Mouse (Mus musculus) monocyte, adult 2 months (primary cell): Measurements from ENCODE around the gene Iqcn.

Experiments
- DNase-seq, 2 experiments: peaks; one replicate each; pipeline ENCODE4 v3.0.0; 2022; ENCODE audit warnings: low spot score in 2 of 2, low read depth in 1 of 2

Gene Iqcn

GRCm38 (mm10) chr8:70753151-70753550 lies 49.9 kb downstream of the Iqcn start:
- DNase-seq, result no peak

DNA sequence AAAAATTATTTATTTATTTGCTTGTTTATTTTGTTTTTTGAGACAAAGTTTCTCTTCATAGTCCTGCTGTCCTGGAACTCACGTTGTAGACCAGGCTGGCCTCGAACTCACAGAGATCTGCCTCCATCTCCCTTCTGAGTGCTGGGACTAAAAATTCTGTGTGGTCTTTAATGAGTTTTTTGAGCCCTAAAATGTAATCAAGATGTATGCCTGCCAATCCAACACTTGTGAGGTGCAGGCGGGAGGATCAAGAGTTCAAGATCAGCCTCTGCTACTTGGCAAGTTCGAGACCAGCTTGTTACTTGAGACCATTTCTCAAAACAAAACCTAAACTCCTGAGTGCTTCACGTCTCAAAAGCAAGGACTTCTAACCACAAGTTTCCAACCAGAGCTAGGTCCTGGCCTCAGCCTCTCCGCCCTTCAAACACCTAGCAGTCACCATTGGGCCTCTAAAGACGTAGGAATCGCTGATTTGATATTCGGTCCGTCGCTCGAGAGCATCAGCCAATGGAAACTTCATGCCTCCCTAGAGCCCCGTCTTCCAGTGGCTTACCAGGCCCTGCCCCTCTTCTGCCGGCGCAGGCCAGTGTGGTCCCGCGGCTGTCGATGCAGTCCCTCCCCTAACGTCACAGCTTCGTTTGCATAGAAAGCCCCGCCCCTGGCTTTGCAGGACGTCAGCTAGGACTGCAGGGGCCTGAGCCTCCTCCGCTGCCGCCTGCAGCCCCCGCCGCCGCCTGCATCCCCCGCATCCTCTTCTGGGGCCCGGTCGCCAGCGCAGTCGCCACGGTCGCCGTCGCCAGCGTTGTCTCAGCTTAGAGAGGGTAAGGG lies 51.0 kb downstream of the Iqcn start, which contains the start of gene Rab3a:
Rab3a (plus strand) TSS at position 637 of the 828 bp plus-strand sequence.
- DNase-seq, result peak; percentile 93 to 94

DNA sequence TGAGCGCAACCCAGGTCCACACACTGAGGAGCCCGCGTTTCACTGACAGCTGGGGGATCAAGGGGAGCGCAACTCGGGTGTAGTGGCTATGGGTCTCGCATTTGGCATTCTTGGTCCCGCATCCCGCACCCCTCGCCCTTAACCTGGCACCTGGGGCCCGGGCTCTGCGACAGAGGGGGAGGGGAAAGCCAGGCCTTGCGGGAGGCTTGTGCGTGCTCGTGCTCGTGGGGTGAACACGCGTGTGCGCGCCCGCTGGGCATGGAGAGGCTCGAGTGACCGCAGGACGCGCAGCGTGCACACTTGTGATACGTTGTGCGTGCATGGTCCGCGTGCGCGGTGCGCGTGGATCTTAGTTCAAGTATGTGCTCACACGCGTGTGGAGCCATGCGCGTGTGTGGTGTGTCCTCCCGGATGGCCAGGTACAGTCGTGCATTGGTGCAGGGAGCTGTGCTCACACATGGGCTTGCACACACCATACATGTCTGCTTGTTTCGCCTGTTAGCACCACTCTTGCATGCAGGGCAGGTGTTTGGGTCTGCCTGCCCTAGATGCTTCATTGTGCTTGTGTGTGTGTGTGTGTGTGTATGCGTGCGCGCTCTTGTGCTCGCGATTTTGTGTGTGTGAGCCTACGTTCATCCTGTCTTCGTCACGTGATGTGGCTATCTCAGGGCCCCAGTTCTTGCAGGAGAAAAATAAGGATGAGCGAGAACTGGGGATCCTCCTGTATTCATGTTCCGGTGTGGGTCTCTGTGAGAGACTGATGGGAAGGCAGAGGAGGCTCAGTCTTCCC lies 51.8 kb downstream of the Iqcn start:
- DNase-seq, result no peak

DNA sequence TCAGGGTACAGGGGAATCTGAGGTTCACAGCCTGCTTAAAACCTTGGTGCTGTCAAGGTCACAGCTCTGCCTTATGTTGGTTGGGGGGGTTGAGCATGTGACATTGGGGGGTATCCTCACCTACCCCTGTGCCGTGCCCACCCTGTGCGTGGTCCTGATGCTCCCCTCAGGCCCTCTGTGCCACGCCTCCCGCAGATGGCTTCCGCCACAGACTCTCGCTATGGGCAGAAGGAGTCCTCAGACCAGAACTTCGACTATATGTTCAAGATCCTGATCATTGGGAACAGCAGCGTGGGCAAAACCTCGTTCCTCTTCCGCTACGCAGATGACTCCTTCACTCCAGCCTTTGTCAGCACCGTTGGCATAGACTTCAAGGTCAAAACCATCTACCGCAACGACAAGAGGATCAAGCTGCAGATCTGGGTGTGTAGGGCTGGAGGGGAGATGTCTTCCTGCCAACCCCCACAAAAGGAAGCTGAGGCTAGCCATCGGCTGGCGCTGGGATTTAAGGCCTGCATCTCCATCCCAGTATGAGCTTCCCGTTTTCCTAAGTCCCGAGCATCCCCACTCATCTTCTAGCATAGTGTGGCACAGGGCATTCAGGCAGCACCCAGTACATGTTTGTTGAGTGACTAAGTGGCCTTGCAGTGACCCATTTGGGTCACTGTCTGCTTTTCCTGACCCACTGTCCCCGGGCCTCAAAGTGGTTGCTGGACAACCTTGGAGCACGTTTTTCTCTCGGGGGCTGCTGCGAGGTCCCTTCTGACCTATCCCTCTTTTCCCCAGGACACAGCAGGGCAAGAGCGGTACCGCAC lies 52.6 kb downstream of the Iqcn start:
- no peak for DNase-seq

DNA sequence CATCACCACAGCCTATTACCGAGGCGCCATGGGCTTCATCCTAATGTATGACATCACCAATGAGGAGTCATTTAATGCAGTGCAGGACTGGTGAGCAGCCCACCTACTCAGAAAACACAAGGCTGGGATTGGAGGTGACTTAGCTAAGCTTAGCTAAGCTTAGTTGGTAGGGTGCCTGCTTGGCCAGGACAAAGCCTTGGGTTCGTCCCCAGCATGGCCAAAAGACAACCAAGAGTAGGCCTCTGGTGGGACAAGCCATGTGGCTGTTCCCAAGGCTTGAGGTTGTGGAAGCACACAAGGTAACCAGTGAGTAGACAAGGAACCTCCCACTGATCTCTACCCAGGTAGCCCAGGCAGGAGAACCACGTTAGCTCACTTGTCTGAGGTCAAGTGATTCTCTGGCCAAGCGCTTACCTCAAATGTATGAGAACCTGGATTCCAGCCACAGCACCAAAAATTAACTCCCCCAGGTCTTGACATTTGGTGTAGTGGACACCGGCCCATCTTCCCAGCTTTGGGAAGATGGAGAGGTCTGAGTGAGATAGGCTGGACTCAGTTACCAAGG lies 53.3 kb downstream of the Iqcn start:
- DNase-seq, result no peak

DNA sequence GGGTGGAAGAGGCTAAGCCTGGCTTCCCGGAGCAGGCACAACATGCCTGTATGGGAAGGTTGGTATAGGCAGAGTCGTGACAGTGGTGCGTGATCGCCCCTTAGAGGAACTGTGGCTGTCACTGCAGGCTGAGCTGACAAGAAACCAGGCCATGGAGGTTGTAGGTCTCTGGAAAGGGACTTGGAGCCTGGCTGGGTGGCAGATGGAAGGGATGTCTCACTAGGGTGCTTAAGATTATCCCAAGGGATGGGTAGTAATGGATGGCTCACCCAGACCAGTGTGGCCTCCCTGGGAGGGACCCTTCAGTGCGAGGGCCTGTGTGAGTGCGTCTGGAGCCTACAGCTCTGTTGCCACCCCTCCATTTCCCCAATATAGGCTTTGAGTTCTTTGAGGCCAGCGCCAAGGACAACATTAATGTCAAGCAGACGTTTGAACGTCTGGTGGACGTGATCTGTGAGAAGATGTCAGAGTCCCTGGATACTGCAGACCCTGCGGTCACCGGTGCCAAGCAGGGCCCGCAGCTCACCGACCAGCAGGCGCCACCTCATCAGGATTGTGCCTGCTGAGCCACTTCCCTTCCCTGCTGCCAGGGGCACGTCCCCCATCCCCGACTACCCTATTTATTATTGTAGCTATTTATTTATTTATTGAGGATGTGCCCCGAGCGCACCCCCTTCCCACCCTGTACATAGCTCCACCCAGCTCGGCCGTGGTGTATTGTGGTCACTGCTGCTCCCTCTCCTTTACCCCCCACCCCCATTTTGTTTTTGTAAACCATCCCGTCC lies 54.5 kb downstream of the Iqcn start:
- no peak for DNase-seq

DNA sequence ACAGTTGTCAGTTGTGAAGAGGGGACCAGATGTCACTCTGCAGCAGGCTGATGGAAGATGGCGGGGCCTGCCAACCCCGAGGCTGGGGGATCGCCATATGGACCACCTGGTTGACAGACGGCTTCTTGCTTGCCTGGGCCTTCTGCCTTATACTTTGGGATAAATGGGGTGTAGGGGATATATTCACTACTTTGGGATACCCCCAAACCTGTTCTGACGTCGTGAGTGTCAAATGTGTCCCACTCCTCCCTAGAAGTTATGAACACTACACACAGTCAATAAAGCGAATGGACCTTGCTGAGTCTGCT lies 55.0 kb downstream of the Iqcn start:
- no peak for DNase-seq

DNA sequence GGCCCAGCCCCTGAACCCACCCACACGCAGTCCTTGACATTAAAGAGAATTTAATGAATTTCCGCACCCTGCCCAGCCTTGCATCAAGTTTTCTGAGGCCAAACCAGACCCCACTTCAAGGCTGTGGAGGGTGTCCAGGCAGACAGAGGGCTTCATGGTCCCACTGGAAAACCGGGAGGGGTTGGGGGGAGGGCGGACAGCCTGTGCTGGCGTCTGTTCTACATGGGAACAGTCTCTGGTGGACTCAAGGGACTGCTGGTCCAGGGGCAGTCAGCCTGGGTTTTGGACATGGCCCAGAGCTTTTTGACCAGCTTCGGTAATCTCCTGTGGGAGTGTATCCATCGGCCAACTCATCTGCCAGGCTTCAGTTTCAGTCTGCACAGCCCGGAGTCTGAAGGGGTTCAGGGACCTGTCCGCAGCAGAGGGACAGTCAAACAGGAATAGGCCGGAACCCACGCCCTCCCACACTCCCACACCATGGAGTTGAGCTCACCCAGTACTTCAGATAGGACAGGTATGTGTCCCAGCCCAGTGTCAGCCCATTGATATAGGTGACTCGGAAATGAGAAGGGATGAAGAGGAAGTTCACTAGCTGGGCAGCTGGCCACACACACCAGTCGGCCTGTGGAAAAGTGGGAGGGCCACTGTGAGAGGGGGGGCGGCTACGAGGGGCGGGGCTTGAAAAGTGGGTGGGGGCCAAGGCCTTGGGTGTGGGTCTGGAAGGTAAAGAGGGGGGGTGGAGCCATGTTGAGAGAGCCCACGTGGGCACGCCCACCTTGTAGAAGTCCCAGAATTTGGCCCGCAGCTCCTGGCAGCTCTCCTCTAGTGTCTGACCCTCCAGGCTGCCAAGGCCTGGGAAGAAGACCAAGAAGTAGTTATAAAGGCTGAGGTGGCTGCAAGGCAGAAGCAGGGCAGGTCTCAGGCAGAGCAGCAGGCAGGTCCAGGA lies 55.6 kb downstream of the Iqcn start:
- DNase-seq, result no peak

GRCm38 (mm10) chr8:70760350-70760749 lies 57.1 kb downstream of the Iqcn start:
- no peak for DNase-seq

GRCm38 (mm10) chr8:70760775-70761406 lies 57.6 kb downstream of the Iqcn start, which contains the start of gene Mpv17l2:
Mpv17l2 (minus strand) TSS chr8:70760946.
- peak; percentile 88 to 95 for DNase-seq

DNA sequence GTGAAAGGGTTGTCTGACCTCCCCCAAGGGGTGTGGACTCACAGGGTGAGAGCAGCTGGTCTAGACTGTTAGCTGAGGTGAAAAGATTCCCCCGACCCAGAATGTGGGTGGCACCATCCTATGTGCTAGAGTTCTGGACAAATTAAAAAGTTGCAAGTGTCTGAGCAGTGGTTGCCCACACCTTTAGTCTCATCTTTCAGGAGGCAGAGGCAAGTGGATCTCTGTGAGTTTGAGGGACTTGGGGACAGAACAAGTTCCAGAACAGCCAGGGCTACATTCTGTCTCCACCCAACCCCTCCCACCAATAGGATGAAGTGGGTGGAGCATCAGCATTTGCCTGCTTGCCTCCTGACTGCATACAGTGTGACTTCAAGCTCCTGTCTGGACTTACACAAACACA lies 58.9 kb downstream of the Iqcn start:
- DNase-seq, result no peak

GRCm38 (mm10) chr8:70763354-70763753 lies 60.1 kb downstream of the Iqcn start:
- peak in 1 of 2 experiments; percentile 63 for DNase-seq

- DNase-seq, result no peak
These were observed 60.8 kb downstream of the Iqcn start for GRCm38 (mm10) chr8:70764026-70764425.

DNA sequence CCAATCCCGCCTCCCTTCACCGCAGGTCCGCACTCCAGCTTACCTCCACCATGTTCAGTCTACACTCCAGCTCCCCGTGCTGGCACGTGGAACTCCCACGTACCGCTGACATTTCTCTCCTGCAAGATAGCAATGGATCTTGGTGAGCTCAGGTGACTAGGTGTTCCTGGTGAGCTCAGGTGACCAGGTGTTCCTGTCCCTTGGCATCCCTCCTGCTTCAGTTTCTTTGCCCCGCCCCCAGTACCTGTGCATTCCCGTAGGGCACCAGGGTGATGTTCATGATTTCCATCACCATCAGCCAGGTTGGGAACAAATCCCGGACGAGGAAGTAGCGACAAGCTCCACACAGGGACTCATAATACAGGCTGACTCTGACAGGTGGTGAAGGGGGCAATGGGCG lies 61.4 kb downstream of the Iqcn start:
- DNase-seq, result no peak

- no peak for DNase-seq
These were observed 62.1 kb downstream of the Iqcn start for GRCm38 (mm10) chr8:70765329-70765728.

- DNase-seq, result peak in 1 of 2 experiments; percentile 51
These were observed 62.7 kb downstream of the Iqcn start for GRCm38 (mm10) chr8:70765838-70766570.

DNA sequence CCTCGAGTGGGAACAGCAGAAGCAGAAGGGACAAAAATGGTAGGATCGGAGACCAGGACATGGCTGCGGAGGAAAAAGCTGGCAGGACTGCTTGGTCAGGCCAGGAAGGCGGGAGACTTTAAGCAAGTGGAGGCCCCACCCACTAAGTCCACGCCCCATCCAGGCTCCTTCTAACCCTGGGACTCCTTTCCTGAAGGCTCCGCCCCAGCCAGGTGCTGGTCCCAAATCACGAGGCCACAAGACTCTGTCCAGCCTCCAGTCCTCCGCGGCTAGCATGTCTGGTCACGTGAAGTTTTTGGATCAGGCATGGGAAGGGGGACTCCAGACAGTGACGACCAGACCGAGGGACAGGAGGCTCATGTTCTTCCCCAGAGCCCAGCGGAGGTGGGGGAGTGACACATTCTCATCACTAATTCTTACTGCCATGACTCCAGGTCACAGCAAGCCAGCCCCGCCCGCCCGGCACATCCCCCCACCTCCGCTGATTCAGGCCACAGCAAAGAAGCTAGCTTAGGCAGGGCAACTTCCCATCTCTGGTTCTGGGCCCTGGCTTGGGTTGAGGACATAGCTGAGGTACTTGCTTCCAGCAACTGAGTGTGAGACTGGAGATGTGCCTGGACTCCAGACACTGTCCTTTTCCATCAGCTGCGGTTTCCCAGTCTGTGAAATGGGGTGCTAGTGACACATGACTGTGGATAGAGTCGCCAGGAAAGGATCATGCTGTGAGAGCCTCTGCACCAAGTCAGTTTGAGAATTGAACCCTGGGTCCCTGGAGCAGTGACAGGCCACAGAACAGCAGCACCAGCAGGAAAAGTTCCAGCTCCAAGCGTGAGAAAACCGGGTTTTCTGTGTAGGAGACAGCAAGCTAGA lies 63.5 kb downstream of the Iqcn start:
- peak in 1 of 2 experiments; percentile 67 for DNase-seq
